Mouse (Mus musculus): ENCODE results near the gene Rin3. TPM values are rescaled to one million over a fixed set of nuclear protein-coding genes. Genes with fewer than 3 reads are reported as not detected.
A peak's percentile ranks its signal among the peaks of the same experiment; 100 is the strongest.

Rin3 gene
- polyA plus RNA-seq, 1 experiment from 2014 or later, result 15.4 TPM

DNA sequence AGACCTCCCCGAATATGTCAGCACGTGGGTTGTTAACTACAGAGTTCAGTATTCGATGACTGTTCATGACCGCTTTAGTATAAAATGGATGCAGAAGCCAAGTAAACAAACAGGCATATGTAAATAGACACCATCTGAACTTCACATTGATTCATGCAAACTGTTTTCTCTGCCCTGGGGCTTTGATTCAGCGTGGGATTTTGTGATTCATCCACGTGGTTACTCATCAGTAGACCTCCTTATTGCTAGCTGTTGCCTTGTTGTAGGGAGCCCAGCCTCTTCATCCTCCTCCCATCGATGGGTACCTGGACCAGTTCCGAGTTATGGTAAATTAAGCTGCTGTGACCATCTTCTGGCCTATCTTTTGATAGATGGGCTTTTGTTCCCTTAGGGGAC, 26.9 kb downstream of the Rin3 start:
- Histone ChIP-seq H3K4me1 (ENCODE audit: insufficient read depth) (peaks cover 35% of the 10 kb centered on the region), H3K9me3 (ENCODE audit: low read depth, low read length) (no peaks in the 10 kb centered on the region), H3K4me2 (no peak overlapping the region), H3K4me3 (ENCODE audit: low read depth, low read length) (no peak overlapping the region), H3K27me3 (ENCODE audit: insufficient read depth, low read length) (no peaks in the 10 kb centered on the region), H3K27ac (ENCODE audit: low read depth) (no peak overlapping the region), H3K9ac (no peak overlapping the region), H3K36me3 (ENCODE audit: insufficient read depth) (peaks cover 5% of the 10 kb centered on the region; the same call in 1 of the 2 replicates)
- DNase-seq, result no peak
- 70% methylated on average over 8 of the region's 8 CpGs for WGBS
- no peak for TF ChIP-seq CTCF (IDR thresholded peaks at IDR 0.05; ENCODE audit: low read depth)
- ATAC-seq (ENCODE audit: insufficient read depth), result no peak

DNA sequence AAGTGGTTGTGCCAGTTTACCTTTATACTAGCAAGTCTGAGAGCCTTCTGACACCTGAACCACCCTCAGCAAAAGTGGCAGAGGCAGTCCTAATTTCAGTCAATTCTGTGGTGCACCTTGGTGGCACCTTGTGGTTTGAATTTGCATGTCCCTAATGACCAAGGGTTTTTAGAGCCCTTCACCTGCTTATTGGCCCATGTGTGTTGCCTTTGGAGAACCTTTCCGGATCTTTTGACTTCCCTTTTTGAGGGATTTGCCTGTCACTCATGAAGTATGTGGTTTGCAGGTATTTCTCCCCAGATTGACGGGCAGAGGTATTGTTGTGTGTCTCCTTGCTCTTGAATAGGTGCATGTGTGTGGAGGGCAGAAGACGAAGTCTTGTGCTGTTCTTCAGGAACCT, 27.4 kb downstream of the Rin3 start:
- DNase-seq, result no peak
- H3K36me3 ChIP-seq (ENCODE audit: insufficient read depth), result peaks cover 9% of the 10 kb centered on the region; the same call in 1 of the 2 replicates
- WGBS, result 95% methylated on average over 3 of the region's 3 CpGs
- ATAC-seq (ENCODE audit: insufficient read depth), result no peak
- H3K4me3 ChIP-seq (ENCODE audit: low read depth, low read length), result no peak overlapping the region
- no peaks in the 10 kb centered on the region for H3K9me3 ChIP-seq (ENCODE audit: low read depth, low read length)
- H3K4me1 ChIP-seq (ENCODE audit: insufficient read depth), result peaks cover 30% of the 10 kb centered on the region
- no peak for TF ChIP-seq CTCF (IDR thresholded peaks at IDR 0.05; ENCODE audit: low read depth)
- no peak overlapping the region for H3K27ac ChIP-seq (ENCODE audit: low read depth)
- no peak overlapping the region for H3K9ac ChIP-seq
- H3K4me2 ChIP-seq, result no peak overlapping the region
- no peaks in the 10 kb centered on the region for H3K27me3 ChIP-seq (ENCODE audit: insufficient read depth, low read length)

DNA sequence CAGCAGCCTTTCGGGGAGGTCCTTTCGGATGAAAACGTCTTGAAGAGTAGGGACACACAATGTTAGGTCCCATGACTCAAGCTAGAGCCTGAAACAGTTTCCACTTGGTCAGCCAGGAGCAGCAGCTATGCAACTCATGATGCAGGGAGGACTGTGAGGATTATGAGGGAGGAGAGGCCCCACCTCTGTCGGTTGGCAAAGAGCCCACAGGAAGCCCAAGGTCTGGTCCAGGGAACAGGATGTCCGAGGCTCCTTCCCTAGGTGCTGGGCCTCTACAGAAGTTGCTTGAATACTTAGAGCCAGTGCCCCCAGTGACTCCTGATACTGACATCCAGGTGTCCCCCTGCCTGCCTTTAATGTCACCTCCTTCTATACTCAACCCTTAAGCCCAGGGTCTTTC, 28.6 kb downstream of the Rin3 start:
- ATAC-seq (ENCODE audit: insufficient read depth), result no peak

DNA sequence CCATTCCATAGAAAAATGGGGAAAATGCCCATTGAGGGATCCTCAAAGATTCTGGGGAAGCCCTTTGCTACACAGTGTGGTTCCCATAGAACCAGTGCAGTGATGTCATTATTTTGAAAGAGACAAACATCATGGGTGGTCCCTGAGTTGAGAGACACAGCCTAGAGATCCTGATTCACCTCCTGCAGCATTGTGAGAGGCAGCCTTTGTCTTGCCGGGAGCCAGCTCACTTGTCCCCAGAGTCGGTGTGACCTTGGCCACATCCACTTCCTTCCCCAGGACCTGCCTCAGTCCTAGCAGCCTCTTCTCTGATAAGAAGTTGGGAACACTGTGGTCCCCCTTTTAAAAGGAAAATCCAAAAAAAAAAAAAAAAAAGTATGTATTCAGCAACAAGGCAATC, 36.3 kb downstream of the Rin3 start:
- no peak for TF ChIP-seq CTCF (IDR thresholded peaks at IDR 0.05; ENCODE audit: low read depth)
- Histone ChIP-seq H3K4me3 (ENCODE audit: low read depth, low read length) (no peak overlapping the region), H3K36me3 (ENCODE audit: insufficient read depth) (peaks cover 15% of the 10 kb centered on the region; the same call in 1 of the 2 replicates), H3K4me2 (no peak overlapping the region), H3K9ac (no peak overlapping the region), H3K27ac (ENCODE audit: low read depth) (peak overlapping the region; percentile 5; the same call in 1 of the 2 replicates), H3K9me3 (ENCODE audit: low read depth, low read length) (no peaks in the 10 kb centered on the region), H3K4me1 (ENCODE audit: insufficient read depth) (peaks cover 12% of the 10 kb centered on the region), H3K27me3 (ENCODE audit: insufficient read depth, low read length) (no peaks in the 10 kb centered on the region)
- ATAC-seq (ENCODE audit: insufficient read depth), result no peak
- no peak for DNase-seq
- WGBS, result 40% methylated on average over 2 of the region's 2 CpGs

More for the DNA sequence above, 28.6 kb downstream of the Rin3 start:
- H3K4me3 ChIP-seq (ENCODE audit: low read depth, low read length), result no peak overlapping the region
- H3K27ac ChIP-seq (ENCODE audit: low read depth), result no peak overlapping the region
- peaks cover 23% of the 10 kb centered on the region for H3K4me1 ChIP-seq (ENCODE audit: insufficient read depth)
- no peak overlapping the region for H3K9ac ChIP-seq
- no peaks in the 10 kb centered on the region for H3K27me3 ChIP-seq (ENCODE audit: insufficient read depth, low read length)
- peaks cover 15% of the 10 kb centered on the region; the same call in 1 of the 2 replicates for H3K36me3 ChIP-seq (ENCODE audit: insufficient read depth)
- no peaks in the 10 kb centered on the region for H3K9me3 ChIP-seq (ENCODE audit: low read depth, low read length)
- DNase-seq, result no peak
- WGBS, result 82% methylated on average over 5 of the region's 5 CpGs
- H3K4me2 ChIP-seq, result no peak overlapping the region
- no peak for TF ChIP-seq CTCF (IDR thresholded peaks at IDR 0.05; ENCODE audit: low read depth)

DNA sequence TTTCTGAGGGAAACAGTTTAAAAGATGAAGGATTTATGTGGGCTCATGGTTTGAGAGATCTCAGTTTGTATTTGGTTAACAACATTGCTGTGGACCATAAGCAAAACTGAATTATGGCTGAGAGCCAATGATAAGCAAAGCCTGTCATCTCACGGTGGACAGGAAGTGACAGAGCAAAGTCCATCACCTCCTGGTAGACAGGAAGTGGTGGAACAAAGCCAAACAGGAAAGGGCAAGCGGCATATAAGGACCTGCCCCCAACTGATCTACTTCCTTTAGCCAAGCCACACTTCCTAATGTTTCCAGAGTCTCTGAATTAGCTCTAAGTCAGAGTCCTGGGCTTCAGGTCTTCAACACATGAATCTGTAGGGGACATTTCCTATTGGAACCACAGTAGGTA, 37.1 kb downstream of the Rin3 start:
- 25% methylated on average over 2 of the region's 2 CpGs for WGBS

DNA sequence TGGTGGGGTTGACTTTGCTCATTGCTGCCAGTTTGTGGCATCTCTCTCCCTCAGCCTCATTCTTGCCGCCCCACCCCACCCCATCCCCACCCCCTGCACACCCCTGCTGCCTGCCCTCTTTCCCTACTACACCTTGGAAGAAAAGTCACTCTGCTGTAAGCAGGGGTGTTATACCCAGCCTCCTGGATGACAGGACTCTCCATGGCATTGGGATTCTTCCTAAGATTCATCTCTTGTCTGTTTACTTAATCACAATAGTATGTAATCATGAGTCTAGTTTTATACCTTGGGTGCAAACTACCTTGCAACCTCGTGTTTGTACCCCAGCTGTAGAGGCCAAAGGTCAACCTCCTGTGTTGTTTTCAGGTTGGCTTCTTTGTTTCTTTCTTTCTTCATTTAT, 37.5 kb downstream of the Rin3 start:
- no peak overlapping the region for H3K4me2 ChIP-seq
- peaks cover 5% of the 10 kb centered on the region; the same call in 1 of the 2 replicates for H3K36me3 ChIP-seq (ENCODE audit: insufficient read depth)
- no peaks in the 10 kb centered on the region for H3K27me3 ChIP-seq (ENCODE audit: insufficient read depth, low read length)
- no peak for TF ChIP-seq CTCF (IDR thresholded peaks at IDR 0.05; ENCODE audit: low read depth)
- no peak overlapping the region for H3K4me3 ChIP-seq (ENCODE audit: low read depth, low read length)
- WGBS, result 62% methylated on average over 2 of the region's 2 CpGs
- H3K9me3 ChIP-seq (ENCODE audit: low read depth, low read length), result no peaks in the 10 kb centered on the region
- peaks cover 17% of the 10 kb centered on the region for H3K4me1 ChIP-seq (ENCODE audit: insufficient read depth)
- no peak for ATAC-seq (ENCODE audit: insufficient read depth)
- DNase-seq, result no peak
- H3K27ac ChIP-seq (ENCODE audit: low read depth), result peak overlapping the region; percentile 54; the same call in 1 of the 2 replicates
- no peak overlapping the region for H3K9ac ChIP-seq

More for the DNA sequence above, 37.1 kb downstream of the Rin3 start:
- H3K4me1 ChIP-seq (ENCODE audit: insufficient read depth), result peaks cover 16% of the 10 kb centered on the region
- no peak overlapping the region for H3K4me2 ChIP-seq
- no peak for TF ChIP-seq CTCF (IDR thresholded peaks at IDR 0.05; ENCODE audit: low read depth)
- no peaks in the 10 kb centered on the region for H3K9me3 ChIP-seq (ENCODE audit: low read depth, low read length)
- peak overlapping the region; percentile 69; the same call in 1 of the 2 replicates for H3K27ac ChIP-seq (ENCODE audit: low read depth)
- no peak overlapping the region for H3K9ac ChIP-seq
- DNase-seq (peak; percentile 78), ATAC-seq (ENCODE audit: insufficient read depth) (peak; percentile 28; the same call in 1 of the 2 replicates)
- no peak overlapping the region for H3K4me3 ChIP-seq (ENCODE audit: low read depth, low read length)
- no peaks in the 10 kb centered on the region for H3K27me3 ChIP-seq (ENCODE audit: insufficient read depth, low read length)
- H3K36me3 ChIP-seq (ENCODE audit: insufficient read depth), result peaks cover 9% of the 10 kb centered on the region; the same call in 1 of the 2 replicates

DNA sequence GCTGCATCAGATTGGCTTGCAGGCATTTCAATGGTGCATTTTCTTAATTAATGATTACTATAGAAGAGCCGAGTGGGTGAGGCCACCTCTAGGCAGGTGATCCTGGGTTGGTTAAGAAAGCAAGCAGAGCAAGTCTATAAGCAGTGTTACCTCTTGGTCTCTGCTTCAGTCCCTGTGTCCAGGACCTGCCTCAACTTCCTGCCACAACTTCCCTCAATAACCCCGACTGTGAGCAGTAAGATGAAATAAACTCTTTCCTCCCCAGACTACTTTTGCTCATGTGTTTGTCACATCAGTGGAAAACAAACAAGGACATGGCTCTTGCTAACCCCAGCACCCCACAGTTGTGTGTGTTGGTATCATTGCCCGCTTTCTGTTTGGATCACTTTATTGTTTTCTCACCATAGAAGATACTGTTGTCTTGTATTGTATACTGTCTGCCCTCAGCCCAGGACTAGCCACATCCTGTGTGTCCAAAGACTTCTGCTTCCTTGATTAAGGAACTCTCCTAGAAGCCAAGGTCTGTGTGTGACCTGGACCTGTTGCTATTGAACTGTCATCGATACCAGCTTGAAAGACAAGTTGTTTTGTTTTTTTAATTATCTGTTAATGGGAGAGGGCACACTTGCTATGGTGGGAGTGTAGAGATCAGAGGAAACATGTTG, 38.3 kb downstream of the Rin3 start:
- H3K27me3 ChIP-seq (ENCODE audit: insufficient read depth, low read length), result no peaks in the 10 kb centered on the region
- TF ChIP-seq CTCF (IDR thresholded peaks at IDR 0.05; ENCODE audit: low read depth), result no peak
- no peak overlapping the region for H3K9ac ChIP-seq
- ATAC-seq (ENCODE audit: insufficient read depth) (no peak), DNase-seq (no peak)
- H3K4me3 ChIP-seq (ENCODE audit: low read depth, low read length), result no peak overlapping the region
- H3K27ac ChIP-seq (ENCODE audit: low read depth), result no peak overlapping the region
- H3K4me2 ChIP-seq, result no peak overlapping the region
- peaks cover 17% of the 10 kb centered on the region for H3K4me1 ChIP-seq (ENCODE audit: insufficient read depth)
- peaks cover 7% of the 10 kb centered on the region; the same call in 1 of the 2 replicates for H3K36me3 ChIP-seq (ENCODE audit: insufficient read depth)
- 69% methylated on average over 4 of the region's 4 CpGs for WGBS
- no peaks in the 10 kb centered on the region for H3K9me3 ChIP-seq (ENCODE audit: low read depth, low read length)
